Mouse (Mus musculus) CD4-positive helper T cell, adult 2 months (primary cell): ENCODE data around the gene Dhx9.
A peak's percentile ranks its signal among the peaks of the same experiment; 100 is the strongest.
"Not testable (repeated sequence)": the region's sequence is repeated elsewhere in the genome, so short reads cannot be mapped to it uniquely, and the experiment has no call there.

Source experiments
- DNase-seq: peaks from one replicate; pipeline ENCODE4 v3.0.0-alpha.2; 2012; ENCODE audit warnings: low read depth, missing footprints, low spot score

Gene Dhx9

GRCm38 (mm10) chr1:153424271-153424670 is 63.2 kb downstream of the Dhx9 start:
- DNase-seq = peak; percentile 51

- DNase-seq = not testable (repeated sequence)
These were observed 69.7 kb downstream of the Dhx9 start for GRCm38 (mm10) chr1:153417805-153418204.

- not testable (repeated sequence) for DNase-seq
These were observed 71.1 kb downstream of the Dhx9 start for GRCm38 (mm10) chr1:153416271-153416832.

GRCm38 (mm10) chr1:153415742-153416141 is 71.7 kb downstream of the Dhx9 start:
- not testable (repeated sequence) for DNase-seq

- peak; percentile 49 for DNase-seq
These were observed 72.5 kb downstream of the Dhx9 start for GRCm38 (mm10) chr1:153414962-153415361.

- DNase-seq = peak; percentile 87
These were observed 73.2 kb downstream of the Dhx9 start for GRCm38 (mm10) chr1:153414114-153414723.

GRCm38 (mm10) chr1:153413397-153414020 is 74.0 kb downstream of the Dhx9 start:
- peak; percentile 40 for DNase-seq

GRCm38 (mm10) chr1:153412663-153413396 is 74.6 kb downstream of the Dhx9 start:
- not testable (repeated sequence) for DNase-seq

GRCm38 (mm10) chr1:153411723-153412122 is 75.7 kb downstream of the Dhx9 start:
- DNase-seq = no peak

GRCm38 (mm10) chr1:153410915-153411314 is 76.5 kb downstream of the Dhx9 start:
- DNase-seq = not testable (repeated sequence)

GRCm38 (mm10) chr1:153408296-153408695 is 79.2 kb downstream of the Dhx9 start:
- DNase-seq = not testable (repeated sequence)

- not testable (repeated sequence) for DNase-seq
These were observed 79.8 kb downstream of the Dhx9 start for GRCm38 (mm10) chr1:153407641-153408040.
